Mouse (Mus musculus) right cerebral cortex, adult 18-20 months (tissue): ENCODE data around the gene Tekt1.
A peak's percentile ranks its signal among the peaks of the same experiment; 100 is the strongest.

Source experiments
- DNase-seq: peaks from one replicate; pipeline ENCODE4 v3.0.0; 2022; ENCODE audit warnings: mixed read lengths

Tekt1 gene

DNA sequence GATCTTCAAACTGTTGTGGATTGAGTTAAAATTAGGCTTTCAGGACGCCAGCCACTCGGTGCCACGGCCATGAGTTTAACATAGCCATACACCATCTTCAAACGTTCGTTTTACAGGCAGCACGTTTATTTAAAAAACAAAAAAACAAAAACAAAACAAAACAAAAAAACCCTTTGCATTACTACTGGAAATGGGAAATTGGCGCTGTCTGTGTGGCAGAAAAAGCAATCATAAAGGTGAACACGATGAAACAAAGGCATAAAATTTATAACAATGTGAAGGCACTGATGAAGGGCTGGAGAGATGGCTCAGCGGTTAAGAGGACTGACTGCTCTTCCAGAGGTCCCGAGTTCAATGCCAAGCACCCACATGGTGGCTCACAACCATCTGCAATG lies at the start of gene Tekt1:
Gene Tekt1, minus strand, starts transcription at position 96 of the 395 bp plus-strand sequence.
- no peak for DNase-seq

DNA sequence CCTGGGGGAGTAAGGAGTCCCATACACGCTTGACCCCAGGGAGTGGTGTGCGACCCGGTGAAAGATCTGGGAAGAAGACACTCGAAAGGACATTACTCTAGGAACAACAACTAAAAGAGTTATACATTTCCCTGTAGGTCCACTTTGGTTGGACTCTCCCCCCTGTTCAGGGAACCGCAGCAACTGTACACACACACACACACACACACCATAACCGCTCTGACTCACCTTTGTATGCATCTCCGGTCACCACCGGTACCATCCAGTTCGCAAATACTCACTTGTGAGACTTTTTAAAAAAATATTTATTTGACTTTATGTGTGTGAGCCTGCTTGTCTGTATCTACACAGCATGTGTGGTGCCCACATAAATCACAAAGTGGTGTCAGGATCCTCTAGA lies 49.7 kb upstream of the Tekt1 start:
- no peak for DNase-seq

DNA sequence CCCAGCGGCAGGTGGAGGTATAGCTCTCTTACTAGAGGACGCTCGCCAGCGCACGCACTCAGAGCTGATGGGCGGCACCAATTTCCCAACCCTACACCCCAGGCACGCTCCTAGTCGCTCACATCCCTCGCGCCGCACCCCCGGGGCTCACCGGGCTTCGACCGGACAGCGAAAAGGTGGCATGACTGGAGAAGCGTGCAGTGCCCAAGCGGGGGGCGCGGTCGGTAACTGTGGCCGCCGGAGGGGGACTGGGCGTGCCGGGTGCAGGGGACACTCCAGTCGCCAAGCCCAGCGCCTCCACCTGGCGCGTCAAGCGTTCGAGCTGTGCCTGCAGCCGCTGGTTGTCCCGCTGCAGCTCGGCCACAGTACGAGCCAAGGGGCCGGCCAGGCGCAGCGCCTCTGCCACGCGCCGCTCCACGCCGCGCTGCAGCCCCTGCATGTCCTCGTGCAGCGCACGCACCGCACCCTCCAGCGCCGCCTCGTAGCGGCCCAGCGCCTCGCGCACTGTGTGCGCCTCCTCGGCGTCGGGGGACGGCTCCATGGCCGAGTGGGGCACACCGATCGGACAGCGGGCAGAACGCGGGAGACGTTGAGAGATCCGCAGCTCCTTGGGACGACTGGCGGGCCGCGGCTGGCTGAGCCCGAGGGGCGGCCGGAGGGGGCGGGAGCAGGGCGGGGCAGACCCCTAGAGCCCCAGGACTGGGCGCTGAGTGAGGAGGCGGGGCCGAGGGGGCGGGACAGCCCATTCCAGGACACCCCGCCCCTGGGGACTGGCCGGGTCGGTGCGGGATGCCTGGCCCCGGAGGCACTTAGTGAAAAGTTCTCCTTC lies 49.1 kb upstream of the Tekt1 start, which contains the start of gene Smtnl2:
Gene Smtnl2, minus strand, starts transcription at position 621 of the 829 bp plus-strand sequence.
- peak; percentile 42 for DNase-seq

DNA sequence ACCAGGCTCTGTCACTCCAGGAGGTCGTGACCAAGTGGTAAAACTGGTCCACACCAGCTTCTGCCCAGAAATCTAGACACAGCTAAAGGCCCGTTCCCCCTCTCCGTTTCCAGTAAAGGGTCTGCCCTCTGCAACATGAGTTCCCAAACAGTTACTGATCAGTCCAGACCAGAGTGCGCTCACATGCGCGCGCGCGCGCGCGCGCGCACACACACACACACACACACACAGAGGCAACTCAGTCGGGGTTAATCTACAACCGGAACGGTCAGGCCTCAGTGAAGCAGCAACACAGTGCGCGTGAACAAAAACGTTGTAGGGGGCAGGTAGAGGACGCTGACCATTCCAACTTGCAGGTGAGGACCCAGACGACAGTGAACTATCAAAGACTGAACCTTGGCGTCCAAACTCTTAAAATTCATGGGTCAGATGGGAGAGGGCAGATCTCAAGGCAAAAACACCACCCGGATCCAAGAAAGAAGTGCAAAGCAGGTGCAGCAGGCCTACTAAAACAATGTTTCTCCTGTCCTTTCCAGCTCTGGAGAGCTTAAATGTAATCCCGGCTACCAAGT lies 48.4 kb upstream of the Tekt1 start:
- DNase-seq = no peak

DNA sequence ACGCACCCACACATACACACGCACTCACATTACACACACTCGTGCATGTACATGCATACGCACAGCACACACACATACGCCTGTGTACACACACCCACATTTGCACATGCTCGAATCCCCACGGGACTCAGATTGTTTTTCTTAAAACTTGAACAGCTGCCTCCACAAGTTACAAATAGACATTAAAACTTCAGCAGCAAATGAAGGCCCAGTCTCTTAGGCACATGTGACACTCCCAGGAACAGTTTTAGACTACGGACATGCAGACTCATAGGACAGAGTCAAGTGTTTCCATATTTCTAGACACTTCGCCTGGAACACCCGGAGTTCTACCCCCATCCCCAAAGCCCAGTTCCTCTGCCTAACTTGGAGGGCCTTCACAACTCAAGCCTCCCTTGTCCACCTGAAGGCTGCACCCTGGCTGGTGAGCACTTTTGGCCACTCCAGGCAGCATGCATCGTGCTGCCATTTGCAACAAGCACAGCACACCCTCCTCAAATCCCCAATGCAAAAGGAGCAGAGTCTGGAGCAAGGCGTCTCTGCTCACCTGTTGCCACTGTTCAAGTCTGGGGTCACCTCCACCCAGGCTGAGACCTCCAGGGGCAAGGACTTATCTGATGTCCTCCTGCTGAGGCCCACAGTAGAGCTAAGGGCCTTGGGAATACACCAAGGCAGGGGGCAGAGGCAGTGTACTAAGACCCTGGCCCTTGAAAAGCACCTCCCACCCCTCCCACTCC lies 47.6 kb upstream of the Tekt1 start:
- DNase-seq = no peak

DNA sequence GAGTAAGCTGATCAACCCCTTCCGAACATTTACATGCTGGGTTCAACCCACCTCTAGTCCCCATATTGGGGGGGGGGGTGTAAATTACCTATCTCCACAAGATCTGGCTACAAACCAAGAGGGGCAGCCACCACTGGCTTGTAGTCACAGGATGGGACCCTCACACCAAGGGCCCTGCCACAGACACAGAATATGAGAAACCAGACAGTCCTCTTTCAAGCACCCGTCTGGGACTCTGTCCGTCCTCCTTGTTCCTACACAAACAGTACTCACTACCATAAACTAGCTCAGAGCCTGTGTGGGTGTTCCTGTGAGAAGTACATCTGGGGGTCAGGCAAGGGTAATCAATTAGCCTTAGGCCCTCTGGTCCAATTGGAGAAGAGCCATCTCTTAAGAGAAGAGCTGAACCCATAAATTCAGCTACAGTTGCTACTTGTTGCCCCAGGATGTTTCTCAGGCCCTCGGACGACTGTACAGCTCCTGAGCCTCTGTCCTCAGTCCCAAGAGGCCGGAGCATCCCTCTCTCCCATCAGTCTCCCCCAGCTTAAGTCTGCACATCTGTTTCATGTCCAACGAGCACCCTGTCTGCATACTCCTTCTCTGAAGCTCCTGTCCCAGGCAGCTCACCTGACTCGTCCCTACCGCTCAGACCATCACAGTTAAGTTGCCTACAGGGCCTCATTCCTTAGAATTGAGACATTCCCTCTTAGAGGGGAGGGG lies 46.4 kb upstream of the Tekt1 start:
- no peak for DNase-seq

DNA sequence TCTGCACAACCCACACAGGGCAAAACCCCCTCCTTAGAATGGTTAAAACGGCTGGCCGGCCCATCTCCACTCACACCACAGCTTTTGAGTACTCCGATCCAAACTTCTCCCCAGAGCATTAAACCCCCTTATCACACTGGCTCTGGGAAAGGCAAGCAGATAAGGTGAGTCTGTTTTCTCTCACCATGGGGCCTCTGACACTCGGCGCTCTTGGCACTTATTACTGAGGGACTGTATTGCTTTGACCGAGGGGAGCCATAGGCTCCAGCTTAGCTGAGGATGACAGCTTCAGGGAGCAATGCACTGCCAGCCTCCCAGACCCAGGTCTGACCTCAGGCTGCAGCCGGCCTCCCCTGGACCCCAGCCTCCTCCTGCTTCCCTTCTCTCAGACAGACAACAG lies 45.3 kb upstream of the Tekt1 start:
- no peak for DNase-seq

DNA sequence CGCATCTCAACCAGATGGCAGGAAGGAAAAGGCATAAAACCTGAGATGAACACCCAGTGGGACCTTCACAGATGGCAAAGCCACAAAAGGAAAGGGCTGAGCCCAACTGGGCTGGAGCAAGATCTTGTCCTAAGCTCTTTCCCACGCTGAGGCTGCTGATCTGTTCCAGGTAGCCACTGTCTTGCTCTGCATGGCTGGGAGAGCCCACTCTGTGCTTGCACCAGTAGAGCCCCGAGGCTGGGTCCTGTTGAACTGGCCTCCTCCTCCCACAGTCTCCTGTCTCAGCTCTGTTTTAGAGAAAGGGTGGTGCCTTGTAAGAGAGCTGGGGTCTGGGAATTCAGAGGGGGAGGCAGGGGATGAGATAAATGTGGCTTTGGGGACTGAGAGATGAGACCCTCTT lies 44.8 kb upstream of the Tekt1 start:
- DNase-seq = no peak

DNA sequence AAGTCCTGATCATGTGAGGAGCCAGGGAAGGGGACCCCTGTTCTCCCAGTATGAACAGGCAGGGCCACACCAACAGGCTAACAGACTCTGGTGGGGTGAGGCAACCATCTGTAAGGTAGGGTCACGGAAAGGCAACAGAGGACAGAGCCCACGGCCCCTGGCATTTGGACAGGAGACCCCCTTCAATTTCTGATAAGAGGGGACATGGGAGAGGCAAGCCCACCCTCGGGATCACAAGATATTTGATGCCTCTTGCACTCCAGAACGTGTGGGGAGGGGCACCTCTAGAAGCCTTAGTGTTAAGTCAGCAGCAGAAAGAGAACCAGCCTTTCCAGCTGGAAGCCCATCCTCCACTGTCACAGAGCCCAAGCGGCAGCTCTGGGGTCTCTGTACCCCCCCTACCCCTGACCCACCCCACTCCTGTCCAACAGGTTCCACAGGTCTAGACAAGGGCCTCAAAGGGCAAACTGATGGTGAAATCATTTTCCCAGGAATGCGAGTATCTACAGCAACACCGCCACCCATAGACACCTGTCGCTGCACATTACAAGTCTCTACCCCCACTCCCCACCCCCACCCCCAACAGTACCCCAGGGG lies 43.9 kb upstream of the Tekt1 start:
- DNase-seq = no peak

DNA sequence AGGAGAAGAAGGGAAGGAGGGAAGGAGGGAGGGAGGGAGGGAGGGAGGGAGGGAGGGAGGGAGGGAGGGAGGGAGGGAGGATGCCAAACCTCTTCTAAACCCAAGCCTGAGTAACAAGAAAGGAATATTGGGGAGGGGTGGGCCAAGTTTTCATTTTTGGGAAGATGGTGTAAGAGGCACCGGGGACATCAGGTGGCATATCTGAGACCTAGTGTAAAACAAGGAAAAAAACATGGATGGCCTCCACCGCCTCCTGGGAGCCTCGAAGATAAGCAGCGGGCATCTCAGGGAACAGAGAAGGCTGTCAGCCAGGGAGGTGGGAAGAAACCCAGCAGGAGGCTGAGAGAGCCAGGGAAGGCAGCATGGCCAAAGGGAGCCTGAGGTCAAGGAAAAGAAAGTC lies 43.3 kb upstream of the Tekt1 start:
- DNase-seq = no peak

DNA sequence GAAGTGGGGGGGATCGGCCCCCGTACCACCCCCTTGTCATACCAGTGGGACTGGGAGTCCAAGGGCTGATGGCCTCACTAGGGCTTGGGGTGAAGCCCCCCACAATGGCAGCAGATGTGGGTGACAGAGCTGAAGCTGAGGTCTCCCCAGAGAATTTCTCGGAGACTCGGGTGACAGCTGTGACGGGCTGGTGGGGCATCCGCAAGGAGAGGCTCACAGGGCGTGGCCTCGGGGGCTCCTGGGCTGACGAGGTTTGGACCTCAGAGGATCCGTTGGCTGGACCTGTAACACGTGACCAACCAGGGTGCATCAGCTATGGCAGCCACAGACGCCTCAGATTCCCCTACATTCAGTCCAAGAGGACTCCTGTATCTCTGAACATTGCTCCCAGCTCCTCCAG lies 40.7 kb upstream of the Tekt1 start:
- no peak for DNase-seq

DNA sequence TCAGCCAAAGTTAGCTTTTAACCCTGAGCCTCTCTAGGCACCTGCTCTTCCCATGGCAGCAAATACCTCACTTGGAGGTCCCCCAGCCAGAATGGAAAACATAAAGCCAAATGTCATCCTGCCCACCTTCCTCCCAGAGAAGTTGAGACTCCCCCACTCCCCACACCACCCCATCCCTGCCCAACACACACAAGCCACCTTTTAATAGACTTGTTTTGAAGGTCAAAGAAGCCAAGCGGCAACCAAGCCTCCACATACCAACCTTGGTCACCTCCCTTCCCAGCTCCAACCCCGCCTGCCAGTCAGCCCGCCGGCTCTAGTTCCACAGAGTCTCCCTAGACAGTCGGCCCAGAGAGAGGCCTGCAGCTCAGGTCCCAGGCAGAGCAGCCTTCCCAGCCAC lies 39.8 kb upstream of the Tekt1 start:
- no peak for DNase-seq

DNA sequence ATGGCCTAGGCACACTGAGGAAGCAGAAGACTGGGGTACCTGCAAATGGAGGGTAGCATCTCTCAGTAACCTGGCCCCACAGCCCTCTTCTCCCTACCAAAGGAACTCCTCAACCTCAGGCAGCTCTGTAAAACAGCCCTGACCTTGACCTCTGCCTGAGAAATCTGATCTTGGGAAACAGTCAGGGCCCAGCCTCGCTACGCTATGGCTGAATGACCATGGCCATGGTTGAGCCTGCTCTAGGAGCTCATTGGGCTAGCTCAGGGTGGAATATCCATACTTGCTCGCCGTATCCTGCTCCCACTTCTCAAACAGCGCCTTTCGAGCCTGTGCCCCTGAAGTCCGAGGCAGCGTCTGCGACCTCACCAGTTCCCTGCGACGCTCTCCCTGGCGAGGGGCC lies 38.8 kb upstream of the Tekt1 start:
- no peak for DNase-seq

DNA sequence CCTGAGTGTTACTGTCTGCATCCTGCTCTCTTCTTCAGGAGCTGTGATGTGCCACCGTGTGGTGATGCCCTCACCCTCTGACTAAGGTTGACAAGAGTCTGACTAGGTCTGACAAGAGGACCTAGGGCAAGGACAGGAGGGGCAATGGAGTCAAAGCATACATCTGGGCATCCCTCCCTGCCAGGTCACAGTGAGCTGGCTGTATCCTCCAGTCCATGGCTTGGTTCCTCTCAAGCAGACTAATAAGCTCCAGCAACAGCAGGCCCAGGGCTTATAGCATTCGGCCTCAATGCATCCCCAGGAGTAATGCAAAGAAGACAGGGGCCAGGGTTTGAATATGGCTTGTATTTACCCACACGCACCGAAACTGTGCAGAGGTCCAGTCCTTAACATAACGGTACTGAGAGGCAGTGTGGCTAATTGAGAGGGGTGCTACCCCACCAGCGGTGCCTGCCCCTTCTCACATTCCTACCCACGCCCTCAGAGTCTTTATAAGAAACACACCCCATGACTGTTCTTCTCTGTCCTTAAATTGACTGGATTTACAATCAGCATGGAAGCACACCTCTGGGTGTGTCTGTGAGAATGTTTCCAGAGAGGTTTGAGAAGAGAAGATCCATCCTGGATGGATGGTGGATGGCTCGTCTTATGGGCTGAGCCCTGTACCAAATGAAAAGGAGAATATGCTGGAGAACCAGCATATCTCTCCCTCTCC lies 35.7 kb upstream of the Tekt1 start:
- DNase-seq = no peak

DNA sequence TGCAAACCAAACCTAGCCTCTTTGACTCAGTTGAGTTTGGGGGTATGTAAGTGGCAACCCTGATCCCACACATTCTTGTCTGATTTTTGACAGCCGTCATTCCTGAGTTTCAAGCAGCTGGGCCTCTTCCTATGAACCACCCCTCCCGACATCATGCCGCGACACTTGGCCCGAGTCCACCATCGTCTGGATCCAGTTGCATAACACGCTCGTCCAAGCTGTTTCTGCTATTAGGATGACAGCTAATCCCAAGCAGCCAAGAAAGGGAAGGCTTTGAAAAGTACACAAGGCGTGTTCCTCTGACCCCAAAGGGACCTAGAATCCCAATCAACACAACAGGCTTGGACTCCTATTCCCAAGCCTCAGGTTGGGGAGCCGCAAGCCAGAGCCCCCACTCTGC lies 34.8 kb upstream of the Tekt1 start:
- peak; percentile 11 for DNase-seq

DNA sequence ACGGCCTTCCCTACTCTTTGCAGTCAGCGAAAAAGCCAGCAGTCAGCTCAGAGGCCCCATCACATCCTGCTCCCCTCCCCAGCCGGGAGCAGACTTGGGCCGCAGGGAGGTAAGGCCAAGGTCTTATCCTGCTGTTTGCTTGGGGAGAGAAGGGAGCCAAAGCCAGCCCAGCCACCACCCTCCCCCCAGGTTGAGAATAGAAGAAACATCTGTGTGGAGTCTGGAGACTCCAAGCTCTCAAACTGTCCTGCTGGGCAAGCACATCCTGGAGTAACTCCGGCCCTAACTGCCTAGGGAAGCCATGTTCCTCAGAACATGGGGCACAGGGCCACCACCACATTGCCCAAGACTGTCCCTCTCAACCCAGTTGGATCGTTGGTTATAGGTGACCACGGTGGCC lies 34.4 kb upstream of the Tekt1 start:
- no peak for DNase-seq

DNA sequence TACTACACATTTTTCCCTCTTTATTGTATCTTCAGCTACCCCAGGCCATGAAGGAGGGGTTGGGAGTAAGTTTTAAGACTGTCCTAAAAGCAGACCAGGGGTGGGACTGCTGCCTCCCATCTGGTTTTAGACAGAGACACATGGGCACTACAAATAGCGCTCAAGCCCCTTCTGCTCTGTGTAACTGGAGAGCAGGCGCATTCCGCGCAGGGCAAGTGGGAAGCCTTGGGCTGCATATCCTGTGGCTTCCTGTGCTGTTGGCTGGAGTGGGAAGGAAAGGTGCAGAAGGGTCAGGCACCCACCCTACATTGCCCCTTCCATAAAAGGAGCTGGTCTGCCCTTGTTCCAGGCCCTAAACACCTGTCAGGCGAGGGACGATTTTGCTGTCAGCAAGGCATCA lies 33.4 kb upstream of the Tekt1 start:
- DNase-seq = no peak

DNA sequence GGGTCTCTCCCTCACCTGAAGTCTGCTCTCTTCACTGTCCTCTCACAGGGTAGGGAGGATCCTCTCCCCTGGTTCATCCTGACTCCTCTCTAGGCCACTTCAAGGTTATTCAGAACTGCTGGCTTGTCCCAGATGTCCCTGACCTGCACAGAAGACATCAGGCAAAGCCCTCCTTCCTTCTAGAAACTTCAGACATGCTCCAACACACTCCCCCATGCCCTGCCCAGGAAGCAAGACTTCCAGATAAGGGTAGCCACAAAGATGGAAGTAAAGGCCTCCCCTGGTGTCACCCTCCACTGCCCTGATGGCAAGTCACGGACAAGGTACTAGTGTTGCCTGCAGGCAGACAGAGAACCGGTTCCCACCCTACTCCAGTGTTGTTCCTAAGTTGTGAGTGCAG lies 32.5 kb upstream of the Tekt1 start:
- DNase-seq = no peak

DNA sequence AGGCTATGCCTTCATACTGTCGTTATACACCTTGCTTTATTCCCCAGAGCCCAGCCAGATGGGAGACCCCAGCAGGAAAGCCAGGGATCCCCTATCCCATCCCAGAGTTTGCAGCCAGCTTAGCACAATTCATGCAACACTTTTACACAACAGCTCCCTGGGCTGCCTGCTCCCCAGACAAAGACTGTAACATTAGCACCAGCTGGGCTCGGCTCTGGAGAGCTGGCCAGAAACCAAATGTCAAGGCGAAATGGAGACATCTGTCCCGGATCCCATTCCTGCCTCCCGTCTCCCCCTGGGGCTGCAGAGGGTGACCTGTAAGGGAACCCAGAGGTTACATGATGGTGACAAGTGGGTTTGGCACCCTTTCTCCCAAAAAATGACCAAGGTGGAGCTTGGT lies 31.4 kb upstream of the Tekt1 start:
- DNase-seq = no peak

DNA sequence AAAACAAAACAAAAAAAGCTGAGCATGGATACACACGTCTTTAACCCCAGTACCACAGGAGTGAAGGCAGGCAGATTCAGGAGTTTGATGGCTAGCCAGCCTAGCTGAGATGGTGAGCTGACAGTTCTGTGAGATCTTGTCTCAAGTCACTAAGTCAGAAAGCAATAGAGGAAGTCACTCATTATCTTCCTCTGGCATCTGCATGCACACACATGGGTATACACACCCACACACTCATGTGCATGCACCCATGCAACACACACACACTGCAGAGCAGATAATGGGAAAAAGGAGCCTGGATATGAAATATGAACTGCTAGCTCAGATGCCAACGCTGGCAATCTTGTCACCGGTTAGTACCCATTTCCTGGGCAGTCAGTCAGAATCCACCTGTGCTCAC lies 31.0 kb upstream of the Tekt1 start:
- DNase-seq = no peak

DNA sequence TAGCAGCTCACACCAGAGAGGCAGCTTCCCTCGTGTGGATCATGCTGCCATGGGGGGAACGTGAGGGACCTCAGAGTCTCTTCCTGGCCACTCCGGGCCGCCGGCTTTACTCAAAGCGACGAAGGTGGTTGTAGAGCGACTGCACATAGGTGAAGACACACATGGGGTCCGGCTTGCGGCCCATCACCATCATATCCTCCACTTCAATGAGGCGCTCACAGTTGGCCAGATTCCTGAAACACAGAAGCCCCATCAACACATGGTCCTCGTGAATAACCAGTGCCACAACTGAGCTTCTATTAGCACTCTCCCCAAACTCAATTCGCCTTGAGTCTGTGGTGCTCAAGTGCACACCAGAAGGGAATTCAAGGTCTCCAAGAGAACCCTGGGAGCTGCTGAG lies 28.9 kb upstream of the Tekt1 start:
- no peak for DNase-seq

DNA sequence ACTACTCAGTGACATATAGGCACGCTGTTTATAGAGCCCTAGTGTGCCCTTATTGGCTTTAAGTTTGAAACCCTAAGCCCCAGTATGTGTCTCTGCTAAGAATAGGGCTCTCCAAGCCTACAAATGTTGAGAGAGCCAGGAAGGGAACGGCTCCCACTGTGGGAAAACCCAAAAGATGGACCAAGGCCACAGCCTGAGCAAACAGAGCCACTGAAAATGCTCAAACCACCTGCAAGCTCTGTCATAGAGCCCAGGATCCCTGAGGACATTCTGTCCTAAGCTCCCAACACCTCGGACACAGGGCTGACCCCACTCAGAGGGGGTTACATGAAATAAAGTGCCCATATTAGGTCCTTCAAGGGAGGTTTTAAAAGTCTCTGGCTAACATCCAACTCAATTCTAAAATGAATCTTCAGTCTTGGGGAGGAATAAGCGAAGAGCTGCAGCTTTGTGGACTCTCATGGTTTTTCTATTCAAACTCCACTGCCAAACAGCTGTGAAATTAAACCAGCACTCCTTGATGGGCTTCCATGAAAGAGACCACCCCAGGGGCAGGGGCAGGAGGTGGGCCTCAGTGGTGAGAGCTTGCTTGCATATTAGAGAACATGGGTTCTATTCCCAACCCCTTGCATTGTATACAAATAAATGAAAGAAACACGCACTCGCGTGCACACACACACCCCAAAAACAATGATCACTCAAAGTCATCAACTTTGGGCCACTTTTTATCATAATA lies 27.3 kb upstream of the Tekt1 start:
- DNase-seq = no peak
